8 mouse cellular contexts compared by ENCODE assay signal in genomic region chr17:45747858-45748785, GRCm38 (mm10). TPM values are rescaled to one million over a fixed set of nuclear protein-coding genes. Genes with fewer than 3 reads are reported as not detected.
A peak's percentile ranks its signal among the peaks of the same experiment; 100 is the strongest.
DNase-seq lines count a peak whose midpoint lies in the region; ATAC-seq and TF ChIP-seq lines count a peak whose summit lies in the region.

No protein-coding gene starts in this region.

- TF ChIP-seq CTCF in lung, adult 2 months (IDR thresholded peaks at IDR 0.05; ENCODE audit: insufficient read depth, low read length) = peak; percentile 39
- peak; percentile 73 for TF ChIP-seq CTCF in stomach, postnatal 0 days (IDR thresholded peaks at IDR 0.05; ENCODE audit: low read depth)

- no peak for TF ChIP-seq POLR2A in lung, adult 2 months (IDR thresholded peaks at IDR 0.05; ENCODE audit: borderline replicate concordance, extremely low read depth, low read depth, low read length)

- peak overlapping the region; percentile 18; the same call in 1 of the 2 replicates for H3K27ac ChIP-seq in heart, embryonic 12.5 days (ENCODE audit: poor library complexity, severe bottlenecking)
- peak overlapping the region; percentile 74 for H3K27ac ChIP-seq in liver, embryonic 11.5 days (ENCODE audit: low read depth, low read length)
- no peak overlapping the region for H3K27ac ChIP-seq in stomach, postnatal 0 days (replicated peaks)

- 65% methylated on average over 16 of the region's 16 CpGs for WGBS in lung, adult 2 months
- WGBS in heart, embryonic 12.5 days = 53% methylated on average over 16 of the region's 16 CpGs
- 56% methylated on average over 16 of the region's 16 CpGs for WGBS in liver, embryonic 11.5 days
- 68% methylated on average over 16 of the region's 16 CpGs for WGBS in stomach, postnatal 0 days

- no peaks in the 10 kb centered on the region for H3K36me3 ChIP-seq in heart, embryonic 12.5 days
- H3K36me3 ChIP-seq in liver, embryonic 11.5 days (ENCODE audit: control insufficient read depth, insufficient read depth, low read length) = no peaks in the 10 kb centered on the region
- no peaks in the 10 kb centered on the region for H3K36me3 ChIP-seq in stomach, postnatal 0 days (ENCODE audit: control insufficient read depth, insufficient read depth, low read length)

- H3K4me3 ChIP-seq in lung, adult 2 months (replicated peaks; ENCODE audit: extremely low read depth, low read depth, low read length) = no peak overlapping the region
- no peak overlapping the region for H3K4me3 ChIP-seq in heart, embryonic 12.5 days
- H3K4me3 ChIP-seq in liver, embryonic 11.5 days (ENCODE audit: low read depth, low read length) = peak overlapping the region; percentile 20; the same call in 1 of the 2 replicates
- H3K4me3 ChIP-seq in stomach, postnatal 0 days (ENCODE audit: low read depth, low read length) = no peak overlapping the region

- H3K9me3 ChIP-seq in heart, embryonic 12.5 days (replicated peaks) = no peaks in the 10 kb centered on the region
- H3K9me3 ChIP-seq in liver, embryonic 11.5 days (ENCODE audit: control insufficient read depth, low read length) = no peaks in the 10 kb centered on the region
- H3K9me3 ChIP-seq in stomach, postnatal 0 days (ENCODE audit: control insufficient read depth, low read length) = no peaks in the 10 kb centered on the region

- H3K9ac ChIP-seq in heart, embryonic 12.5 days = 0 out of 2 replicates have a peak overlapping the region, but pooled peaks have one; percentile 11
- H3K9ac ChIP-seq in liver, embryonic 11.5 days (ENCODE audit: low read depth, low read length) = peak overlapping the region; percentile 55
- no peak overlapping the region for H3K9ac ChIP-seq in stomach, postnatal 0 days (ENCODE audit: low read length)

- H3K4me1 ChIP-seq in lung, adult 2 months (ENCODE audit: control insufficient read depth, insufficient read depth, low read length) = no peaks in the 10 kb centered on the region
- H3K4me1 ChIP-seq in heart, embryonic 12.5 days (replicated peaks) = peaks cover 25% of the 10 kb centered on the region
- H3K4me1 ChIP-seq in liver, embryonic 11.5 days (replicated peaks; ENCODE audit: control insufficient read depth, insufficient read depth, low read length) = peaks cover 37% of the 10 kb centered on the region
- no peaks in the 10 kb centered on the region; the same call in 1 of the 2 replicates for H3K4me1 ChIP-seq in stomach, postnatal 0 days (replicated peaks; ENCODE audit: control insufficient read depth, insufficient read depth)

- no peak for TF ChIP-seq EP300 in stomach, postnatal 0 days (optimal IDR thresholded peaks at IDR 0.05)

- peaks cover 10% of the 10 kb centered on the region for H3K27me3 ChIP-seq in heart, embryonic 12.5 days (replicated peaks)
- H3K27me3 ChIP-seq in liver, embryonic 11.5 days (replicated peaks; ENCODE audit: control insufficient read depth, insufficient read depth, low read length) = no peaks in the 10 kb centered on the region
- H3K27me3 ChIP-seq in stomach, postnatal 0 days (ENCODE audit: control insufficient read depth, insufficient read depth, low read length) = no peaks in the 10 kb centered on the region

- H3K4me2 ChIP-seq in heart, embryonic 12.5 days = no peak overlapping the region
- H3K4me2 ChIP-seq in liver, embryonic 11.5 days = peak overlapping the region; percentile 56
- H3K4me2 ChIP-seq in stomach, postnatal 0 days (replicated peaks; ENCODE audit: low read depth) = no peak overlapping the region

- ATAC-seq in heart, embryonic 12.5 days (ENCODE audit: insufficient number of reproducible peaks, low FRiP score) = peak; percentile 67; the same call in 1 of the 2 replicates
- ATAC-seq in liver, embryonic 11.5 days (replicated peaks; ENCODE audit: low FRiP score) = peak; percentile 79
- peak; percentile 11; the same call in 1 of the 2 replicates for ATAC-seq in stomach, postnatal 0 days (ENCODE audit: low FRiP score, low TSS enrichment)

- no peak for DNase-seq in lung, adult 2 months
- DNase-seq in lung, adult 18-20 months = no peak
- peak; percentile 87 for DNase-seq in ZHBTc4 (ENCODE audit: low read depth, low spot score)
- peak; percentile 54 for DNase-seq in embryo, embryonic 10.5 days (ENCODE audit: low spot score)
- no peak for DNase-seq in liver, embryonic 11.5 days (ENCODE audit: low spot score)
- peak; percentile 70 for DNase-seq in stomach, postnatal 0 days (ENCODE audit: low spot score)
- no peak for DNase-seq in adipocyte (ENCODE audit: low spot score)

RNA-seq across cellular contexts. Expression of gene 1600014C23Rik, which starts 14.5 kb away (rescaled TPM):
- not detected in 2 replicates for polyA plus RNA-seq in lung, adult 2 months (2012; rRNA removed)
- polyA plus RNA-seq in heart, embryonic 12.5 days (2016; fragmentation: Nextera tagmentation; extraction: Ambion mirVana) = 0.61 TPM in 1 of 2 replicates, not detected in the other
- polyA plus RNA-seq in liver, embryonic 11.5 days (2014; fragmentation: Nextera tagmentation; extraction: Ambion mirVana) = not detected in 2 replicates
- polyA plus RNA-seq in stomach, postnatal 0 days (2015; fragmentation: Nextera tagmentation; extraction: Ambion mirVana) = not detected in 2 replicates

Comparison
In these comparisons a context has a peak if more than half of its experiments do, and no peak if none do; other contexts are left out.
1. DNase-seq: peak in ZHBTc4 (single experiment), embryo, embryonic 10.5 days (single experiment) and stomach, postnatal 0 days (single experiment); none in lung, adult 2 months (single experiment), lung, adult 18-20 months (0 of 2), liver, embryonic 11.5 days (single experiment) and adipocyte (single experiment).
2. ATAC-seq: peak in every context shown above with its lines; median percentile 79 in liver, embryonic 11.5 days; 67 in heart, embryonic 12.5 days; 11 in stomach, postnatal 0 days.